Mouse (Mus musculus) neutrophil, adult 65 days (primary cell): ENCODE results near the gene Tnrc18. TPM values are rescaled to one million over a fixed set of nuclear protein-coding genes. Genes with fewer than 3 reads are reported as not detected.

Source experiments
- total RNA-seq: library from RNA; stranded (reverse); gene quantifications from 2 replicates; pipeline ENCODE4 v1.2.4, GENCODE M21; 2023

Gene Tnrc18
- total RNA-seq: 166 and 238 TPM in 2 replicates

DNA sequence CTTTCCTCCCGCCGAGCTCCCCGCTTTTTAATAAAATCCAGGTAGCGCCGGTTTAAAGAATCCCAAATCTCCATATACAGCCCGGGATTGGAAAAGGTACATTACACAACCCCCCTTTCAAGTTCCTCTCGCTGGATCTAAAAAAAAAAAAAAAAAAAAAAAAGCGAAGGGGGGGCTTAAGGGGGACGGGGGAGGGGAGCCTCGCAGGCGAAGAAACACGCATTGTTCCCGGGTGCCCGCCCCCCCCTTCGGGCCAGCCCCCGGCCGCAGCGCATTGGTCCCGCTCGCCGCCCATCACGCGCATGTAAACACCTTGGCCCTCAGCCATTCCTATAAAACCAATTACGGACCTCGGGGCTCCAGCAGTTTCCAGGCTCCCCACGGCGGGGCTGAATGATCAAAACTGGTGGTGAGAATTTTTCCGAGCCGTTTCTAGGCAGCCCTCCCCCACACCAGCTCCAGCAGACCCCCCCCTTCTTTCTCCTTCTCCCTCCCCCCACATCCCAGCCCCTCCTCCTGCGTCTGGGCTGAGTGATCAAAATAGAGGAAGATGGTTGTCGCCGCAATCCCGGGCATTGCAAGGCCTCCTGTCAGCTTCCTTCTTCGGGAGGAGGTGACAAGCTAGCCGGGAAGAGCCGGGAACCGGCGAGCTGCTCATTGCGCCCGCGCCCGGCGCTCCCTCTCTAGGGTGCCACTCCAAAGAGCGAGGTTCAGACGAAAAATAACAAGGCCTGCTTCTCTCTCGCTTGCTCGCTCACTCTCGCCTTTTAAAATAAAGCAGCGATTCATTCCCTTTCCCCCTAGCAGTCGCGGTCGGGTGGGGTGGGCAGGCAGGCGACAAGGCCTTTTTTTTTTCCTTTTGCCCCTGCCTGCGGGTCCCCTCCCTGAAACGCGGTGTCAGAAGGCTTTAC, at the start of gene Tnrc18:
Gene Tnrc18 (minus strand): TSS at position 139 of the 911 bp plus-strand sequence.

DNA sequence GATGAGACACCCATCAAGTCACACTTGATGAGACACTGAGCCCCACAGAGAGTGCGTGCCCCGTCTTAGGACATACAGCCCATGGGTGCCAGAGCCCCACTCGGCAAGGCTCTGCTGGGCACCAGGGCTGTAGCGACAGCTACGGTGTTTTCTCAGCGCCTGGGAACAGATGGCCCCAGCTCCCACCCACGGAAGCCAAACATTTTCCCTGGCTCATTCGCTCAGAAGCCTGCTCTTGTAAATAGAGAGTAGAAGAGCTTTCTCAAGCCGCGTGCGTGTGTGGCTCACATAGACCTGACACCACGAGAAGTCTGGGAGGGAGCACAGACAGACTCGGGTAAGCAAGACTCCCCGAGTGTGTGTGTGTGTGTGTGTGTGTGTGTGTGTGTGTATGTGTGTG, 125.2 kb downstream of the Tnrc18 start, which contains the start of gene Slc29a4:
Gene Slc29a4 (plus strand): TSS at position 265 of the 400 bp plus-strand sequence.

Other genes with a start within 250 kb of the Tnrc18 start
- not detected in 2 replicates for gene Mmd2, start 208.9 kb downstream of the Tnrc18 start, total RNA-seq
- 55.4 and 65.2 TPM in 2 replicates for gene Wipi2, start 190.0 kb downstream of the Tnrc18 start, total RNA-seq
- gene Slc29a4, start 125.2 kb downstream of the Tnrc18 start, total RNA-seq: 0.43 and 0.85 TPM in 2 replicates
- gene Fbxl18, start 77.8 kb upstream of the Tnrc18 start, total RNA-seq: 6.7 and 10.4 TPM in 2 replicates
- 16,220 and 16,322 TPM in 2 replicates for gene Actb, start 89.1 kb upstream of the Tnrc18 start, total RNA-seq
- 0.16 and 1.3 TPM in 2 replicates for gene Fscn1, start 142.7 kb upstream of the Tnrc18 start, total RNA-seq